Mouse (Mus musculus) embryonic facial prominence, embryonic 10.5 days (tissue): ENCODE results near the gene Epha10. TPM values are rescaled to one million over a fixed set of nuclear protein-coding genes. Genes with fewer than 3 reads are reported as not detected.
"Not testable (repeated sequence)": the region's sequence is repeated elsewhere in the genome, so short reads cannot be mapped to it uniquely, and the experiment has no call there.

ENCODE experiments used
- DNase-seq: peaks from one replicate; pipeline ENCODE4 v3.0.0-alpha.2; 2017; ENCODE audit warnings: low spot score
- H3K27ac ChIP-seq: fragments of 300-500 bp; sonication (generic); replicated peaks from 2 replicates; pipeline ENCODE4 v1.5.1; 2016; ENCODE audit warnings: mild to moderate bottlenecking
- H3K27me3 ChIP-seq: fragments of 300-500 bp; sonication (generic); replicated peaks from 2 replicates; pipeline ENCODE4 v1.6.1; 2016; ENCODE audit warnings: low read depth, mild to moderate bottlenecking; ENCODE audit not compliant: poor library complexity, severe bottlenecking
- H3K36me3 ChIP-seq: fragments of 300-500 bp; sonication (generic); replicated peaks from 2 replicates; pipeline ENCODE4 v1.6.1; 2016; ENCODE audit warnings: mild to moderate bottlenecking, moderate library complexity
- H3K4me1 ChIP-seq: fragments of 300-500 bp; sonication (generic); 2 replicates; pipeline ENCODE4 v1.6.1; 2016
- H3K4me3 ChIP-seq: fragments of 300-500 bp; sonication (generic); 2 replicates; pipeline ENCODE4 v1.5.1; 2016; ENCODE audit warnings: mild to moderate bottlenecking, moderate library complexity
- H3K9me3 ChIP-seq: fragments of 300-500 bp; sonication (generic); 2 replicates; pipeline ENCODE4 v1.6.1; 2016; ENCODE audit warnings: mild to moderate bottlenecking
- WGBS: fragments of 180-500 bp; shearing (Covaris S2); methylation state at CpG from one replicate; pipeline ENCODE4 v1.1.7; 2016; 5-methylcytosine and 5-hydroxymethylcytosine counted together
- polyA plus RNA-seq: library from polyadenylated mRNA; unstranded; fragments of >200 nt; fragmentation: Nextera tagmentation; extraction: Ambion mirVana; gene quantifications from 2 replicates; pipeline ENCODE4 v1.2.1, GENCODE M21; 2016

Epha10 gene
- polyA plus RNA-seq, 1 experiment from 2014 or later: 1.6 TPM

GRCm38 (mm10) chr4:124905971-124906822 is 25.5 kb downstream of the Epha10 start:
- peaks cover 27% of the 10 kb centered on the region for H3K27me3 ChIP-seq
- H3K4me1 ChIP-seq: peaks cover 17% of the 10 kb centered on the region
- H3K27ac ChIP-seq: peak overlapping the region; percentile 83
- peak overlapping the region; percentile 52 for H3K4me3 ChIP-seq
- peak; percentile 84 for DNase-seq
- H3K9me3 ChIP-seq: no peaks in the 10 kb centered on the region
- WGBS: 6% methylated on average over 21 of the region's 21 CpGs
- no peaks in the 10 kb centered on the region for H3K36me3 ChIP-seq

- Histone ChIP-seq H3K36me3 (peaks cover 83% of the 10 kb centered on the region), H3K27me3 (no peaks in the 10 kb centered on the region), H3K4me3 (no peak overlapping the region), H3K27ac (no peak overlapping the region), H3K9me3 (no peaks in the 10 kb centered on the region), H3K4me1 (no peaks in the 10 kb centered on the region)
- no peak for DNase-seq
- WGBS: 92% methylated on average over 5 of the region's 5 CpGs
Measured at GRCm38 (mm10) chr4:124928102-124928501, 47.4 kb downstream of the Epha10 start.

GRCm38 (mm10) chr4:124936613-124937471 is 56.1 kb downstream of the Epha10 start, which contains the start of gene 9930104L06Rik:
Gene 9930104L06Rik (plus strand): TSS chr4:124937048.
- no peaks in the 10 kb centered on the region for H3K9me3 ChIP-seq
- peak within 1 kb of the TSS; percentile 93 for H3K27ac ChIP-seq
- WGBS: under 1% methylated on average over 52 of the region's 52 CpGs
- peak; percentile 93 for DNase-seq
- peak within 1 kb of the TSS; percentile 98 for H3K4me3 ChIP-seq
- peaks cover 39% of the 10 kb centered on the region for H3K36me3 ChIP-seq
- H3K27me3 ChIP-seq: no peaks in the 10 kb centered on the region
- H3K4me1 ChIP-seq: peaks cover 22% of the 10 kb centered on the region

- WGBS: 89% methylated on average over 4 of the region's 4 CpGs
- peaks cover 26% of the 10 kb centered on the region for H3K4me1 ChIP-seq
- peaks cover 50% of the 10 kb centered on the region for H3K36me3 ChIP-seq
- not testable (repeated sequence) for DNase-seq, H3K9me3 ChIP-seq, H3K27me3 ChIP-seq, H3K27ac ChIP-seq
- H3K4me3 ChIP-seq: peak within 1 kb of the TSS; percentile 98; the same call in 1 of the 2 replicates
Measured at GRCm38 (mm10) chr4:124939211-124939610, 58.5 kb downstream of the Epha10 start, which contains the start of gene Cdca8. Gene Cdca8 (minus strand): TSS chr4:124939311.

GRCm38 (mm10) chr4:124943022-124943421 is 62.3 kb downstream of the Epha10 start:
- H3K9me3 ChIP-seq: no peaks in the 10 kb centered on the region
- no peak overlapping the region for H3K4me3 ChIP-seq
- 10% methylated on average over 4 of the region's 4 CpGs for WGBS
- peaks cover 45% of the 10 kb centered on the region for H3K36me3 ChIP-seq
- H3K27ac ChIP-seq: no peak overlapping the region
- peaks cover 7% of the 10 kb centered on the region; the same call in 1 of the 2 replicates for H3K4me1 ChIP-seq
- peak; percentile 87 for DNase-seq
- no peaks in the 10 kb centered on the region for H3K27me3 ChIP-seq

GRCm38 (mm10) chr4:124943781-124944180 is 63.1 kb downstream of the Epha10 start:
- no peaks in the 10 kb centered on the region for H3K27me3 ChIP-seq

GRCm38 (mm10) chr4:124944961-124945360 is 64.3 kb downstream of the Epha10 start:
- H3K36me3 ChIP-seq: peaks cover 27% of the 10 kb centered on the region
- H3K9me3 ChIP-seq: no peaks in the 10 kb centered on the region
- DNase-seq: no peak
- 60% methylated on average over 2 of the region's 2 CpGs for WGBS
- no peak overlapping the region for H3K27ac ChIP-seq
- H3K4me1 ChIP-seq: peaks cover 4% of the 10 kb centered on the region; the same call in 1 of the 2 replicates
- H3K27me3 ChIP-seq: no peaks in the 10 kb centered on the region
- no peak overlapping the region for H3K4me3 ChIP-seq

More at GRCm38 (mm10) chr4:124943781-124944180, 63.1 kb downstream of the Epha10 start:
- Histone ChIP-seq H3K36me3 (peaks cover 39% of the 10 kb centered on the region), H3K4me3 (no peak overlapping the region), H3K4me1 (peaks cover 4% of the 10 kb centered on the region; the same call in 1 of the 2 replicates), H3K9me3 (no peaks in the 10 kb centered on the region), H3K27ac (no peak overlapping the region)
- WGBS: 60% methylated on average over 5 of the region's 5 CpGs
- no peak for DNase-seq

- DNase-seq: no peak
- 83% methylated on average over 3 of the region's 3 CpGs for WGBS
- no peaks in the 10 kb centered on the region for H3K27me3 ChIP-seq
- no peaks in the 10 kb centered on the region for H3K36me3 ChIP-seq
- no peak overlapping the region for H3K4me3 ChIP-seq
- no peaks in the 10 kb centered on the region for H3K9me3 ChIP-seq
- H3K27ac ChIP-seq: no peak overlapping the region
- H3K4me1 ChIP-seq: no peaks in the 10 kb centered on the region
Measured at GRCm38 (mm10) chr4:124949488-124949887, 68.8 kb downstream of the Epha10 start.

- Histone ChIP-seq H3K4me1 (no peaks in the 10 kb centered on the region), H3K27me3 (no peaks in the 10 kb centered on the region), H3K27ac (no peak overlapping the region), H3K36me3 (no peaks in the 10 kb centered on the region), H3K4me3 (no peak overlapping the region), H3K9me3 (no peaks in the 10 kb centered on the region)
- no peak for DNase-seq
- WGBS: 85% methylated on average over 21 of the region's 21 CpGs
Measured at GRCm38 (mm10) chr4:124950181-124951035, 69.7 kb downstream of the Epha10 start.

- DNase-seq: no peak
- H3K27ac ChIP-seq: no peak overlapping the region
- H3K4me1 ChIP-seq: no peaks in the 10 kb centered on the region
- H3K4me3 ChIP-seq: no peak overlapping the region
- no peaks in the 10 kb centered on the region for H3K36me3 ChIP-seq
- 55% methylated on average over 10 of the region's 10 CpGs for WGBS
- H3K27me3 ChIP-seq: no peaks in the 10 kb centered on the region
- no peaks in the 10 kb centered on the region for H3K9me3 ChIP-seq
Measured at GRCm38 (mm10) chr4:124951036-124951433, 70.3 kb downstream of the Epha10 start.

GRCm38 (mm10) chr4:124953546-124953945 is 72.8 kb downstream of the Epha10 start:
- Histone ChIP-seq H3K4me1 (peaks cover 1% of the 10 kb centered on the region), H3K27ac (no peak overlapping the region), H3K4me3 (no peak overlapping the region), H3K27me3 (no peaks in the 10 kb centered on the region), H3K36me3 (no peaks in the 10 kb centered on the region), H3K9me3 (no peaks in the 10 kb centered on the region)
- DNase-seq: no peak
- 64% methylated on average over 4 of the region's 4 CpGs for WGBS

GRCm38 (mm10) chr4:124957284-124957683 is 76.6 kb downstream of the Epha10 start:
- Histone ChIP-seq H3K27ac (no peak overlapping the region), H3K36me3 (no peaks in the 10 kb centered on the region), H3K4me1 (peaks cover 15% of the 10 kb centered on the region), H3K4me3 (no peak overlapping the region), H3K9me3 (no peaks in the 10 kb centered on the region), H3K27me3 (peaks cover 9% of the 10 kb centered on the region)
- no peak for DNase-seq
- WGBS: 87% methylated on average over 2 of the region's 2 CpGs
